Mouse (Mus musculus) ZHBTc4 (cell line): ENCODE measurements around the gene Snrpf.

Experiments
- DNase-seq: peaks from one replicate; pipeline ENCODE4 v3.0.0-alpha.2; 2011; ENCODE audit warnings: low read depth, low spot score

Snrpf gene

DNA sequence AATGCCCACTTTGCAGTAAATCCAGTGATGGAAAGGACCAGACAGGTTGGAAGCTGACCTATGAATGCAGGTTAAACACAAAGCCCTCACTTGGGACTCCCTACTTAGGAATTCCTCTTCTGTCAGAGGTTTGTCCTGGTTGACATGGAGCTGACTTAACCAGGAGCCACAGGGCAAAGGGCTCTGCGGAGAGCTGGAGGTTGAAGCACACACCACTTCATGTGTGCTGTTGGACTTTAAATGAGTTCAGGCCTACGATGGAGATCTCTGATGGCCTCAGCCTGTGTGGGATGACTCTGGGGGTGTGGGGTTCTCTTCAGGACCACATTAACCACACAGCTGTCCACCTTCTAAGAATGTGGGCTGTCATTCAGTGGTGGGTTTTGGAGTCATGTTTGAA lies 51.2 kb downstream of the Snrpf start:
- no peak for DNase-seq
